In genomic region chr13:42549021-42549559, GRCm38 (mm10) we compare ENCODE assay signal across 10 mouse cellular contexts.
DNase-seq lines count a peak whose midpoint lies in the region.
"Had no signal": no experiment of that assay in that cellular context is flagged by ENCODE, and none has a peak within 500 bp of the region (broad histone marks: within the 10 kb centered on the region; RNA-seq: fewer than 3 reads in every experiment).

No protein-coding gene starts in this region.

- no peak overlapping the region for H3K4me3 ChIP-seq in brown adipose tissue, adult 24 weeks (ENCODE audit: insufficient read depth, low read depth, low read length)

- peak; percentile 5 for DNase-seq in right cerebral cortex, adult 18-20 months
- no peak for DNase-seq in right cerebral cortex, postnatal 36 days (ENCODE audit: low spot score in 2 of 2)
- peak; percentile 35 for DNase-seq in heart, postnatal 25 days (ENCODE audit: low spot score)
- DNase-seq in skeletal muscle tissue, adult 2 months (ENCODE audit: low read depth, low spot score), result peak; percentile 37
- no peak for DNase-seq in cerebellum, adult 9-10 months
- no peak for DNase-seq in ovary, postnatal 36 days (ENCODE audit: low spot score)
- no peak for DNase-seq in ovary, adult 18-20 months (ENCODE audit: low spot score)
- DNase-seq: cerebellum, adult 8-10 months had no signal

- peak overlapping the region; percentile 81 for H3K27ac ChIP-seq in brown adipose tissue, adult 24 weeks (replicated peaks; ENCODE audit: low read depth, low read length)
- H3K27ac ChIP-seq: hindbrain, postnatal 0 days had no signal

- H3K4me1 ChIP-seq in brown adipose tissue, adult 24 weeks (ENCODE audit: control insufficient read depth, insufficient read depth, insufficient read length, low read length), result peaks cover 2% of the 10 kb centered on the region; the same call in 1 of the 2 replicates

- intact Hi-C loops in heart, postnatal 25 days (cut with DNase I), result no loop called here

Comparison
In these comparisons a context has a peak if more than half of its experiments do, and no peak if none do; other contexts are left out.
1. DNase-seq: peak in right cerebral cortex, adult 18-20 months (single experiment), heart, postnatal 25 days (single experiment) and skeletal muscle tissue, adult 2 months (single experiment); none in right cerebral cortex, postnatal 36 days (0 of 2), cerebellum, adult 9-10 months (single experiment), ovary, postnatal 36 days (single experiment) and ovary, adult 18-20 months (single experiment).